Mouse (Mus musculus) MEL (cell line): ENCODE measurements around the gene Dgkb. TPM values are rescaled to one million over a fixed set of nuclear protein-coding genes. Genes with fewer than 3 reads are reported as not detected.

Source experiments
- DNase-seq: peaks from one replicate; pipeline ENCODE4 v3.0.0; 2011; ENCODE audit warnings: low read depth, low spot score
- H3K27ac ChIP-seq: 2 replicates; pipeline ENCODE4 v1.5.1; 2012; ENCODE audit warnings: low read depth, mild to moderate bottlenecking, control low read depth, low read length, moderate library complexity; ENCODE audit not compliant: control insufficient read depth
- H3K27me3 ChIP-seq, 2 experiments: fragments of 150-350 bp in 1 of 2; sonication (generic) in 1 of 2; 2 replicates each; pipeline ENCODE4 v1.6.1; 2012; ENCODE audit warnings: low read length in 2 of 2, mild to moderate bottlenecking in 2 of 2, improper control_type of control experiment in 1 of 2, moderate library complexity in 1 of 2; ENCODE audit not compliant: insufficient read depth in 2 of 2, control insufficient read depth in 1 of 2
- H3K36me3 ChIP-seq, 2 experiments: 2 replicates each; pipeline ENCODE4 v1.6.1; 2012 to 2014; ENCODE audit warnings: low read length in 2 of 2, improper control_type of control experiment in 1 of 2, inconsistent platforms in 1 of 2, mild to moderate bottlenecking in 1 of 2; ENCODE audit not compliant: insufficient read depth in 2 of 2, control insufficient read depth in 1 of 2
- H3K4me1 ChIP-seq, 2 experiments: fragments of 150-350 bp in 1 of 2; sonication (generic) in 1 of 2; 2 replicates each; pipeline ENCODE4 v1.6.1; 2012; ENCODE audit warnings: low read length in 2 of 2, improper control_type of control experiment in 1 of 2, mild to moderate bottlenecking in 1 of 2; ENCODE audit not compliant: insufficient read depth in 2 of 2, control insufficient read depth in 1 of 2
- H3K4me3 ChIP-seq, 2 experiments: fragments of 150-350 bp in 1 of 2; sonication (generic) in 1 of 2; 2 replicates each; pipeline ENCODE4 v1.5.1; 2012; ENCODE audit warnings: low read depth in 2 of 2, low read length in 2 of 2, mild to moderate bottlenecking in 2 of 2, moderate library complexity in 2 of 2, control low read depth in 1 of 2, improper control_type of control experiment in 1 of 2; ENCODE audit not compliant: control insufficient read depth in 1 of 2, insufficient read depth in 1 of 2
- H3K79me2 ChIP-seq: 2 replicates; pipeline ENCODE4 v1.6.1; 2012; ENCODE audit warnings: mild to moderate bottlenecking, low read length, moderate library complexity; ENCODE audit not compliant: control insufficient read depth, poor library complexity, insufficient read depth
- H3K9ac ChIP-seq: 2 replicates; pipeline ENCODE4 v1.6.1; 2012; ENCODE audit warnings: low read depth, mild to moderate bottlenecking, control low read depth, low read length, moderate library complexity; ENCODE audit not compliant: control insufficient read depth, poor library complexity, severe bottlenecking
- H3K9me3 ChIP-seq: fragments of 150-350 bp; sonication (generic); replicated peaks from 2 replicates; pipeline ENCODE4 v1.6.1; 2012; ENCODE audit warnings: mild to moderate bottlenecking, low read length, improper control_type of control experiment, moderate library complexity; ENCODE audit not compliant: insufficient read depth
- BHLHE40 ChIP-seq: IDR thresholded peaks from 2 replicates; pipeline ENCODE4 v1.6.1; 2012; ENCODE audit warnings: low read depth, mild to moderate bottlenecking, inconsistent platforms, low read length, improper control_type of control experiment, borderline replicate concordance
- CHD1 ChIP-seq: IDR thresholded peaks from 2 replicates; pipeline ENCODE4 v1.6.1; 2012; ENCODE audit warnings: low read depth, mild to moderate bottlenecking, inconsistent platforms, low read length, improper control_type of control experiment
- CHD2 ChIP-seq: IDR thresholded peaks from 2 replicates; pipeline ENCODE4 v1.6.1; 2011; ENCODE audit warnings: low read length, improper control_type of control experiment
- CTCF ChIP-seq, 3 experiments: IDR thresholded peaks in 2 of 3; conservative IDR thresholded peaks in 1 of 3; 2 replicates each; pipeline ENCODE4 v1.5.1; 2011 to 2012; ENCODE audit warnings: low read length in 3 of 3, low read depth in 2 of 3, mild to moderate bottlenecking in 2 of 3, improper control_type of control experiment in 1 of 3, inconsistent platforms in 1 of 3, mixed read lengths in 1 of 3, moderate library complexity in 1 of 3; ENCODE audit not compliant: control insufficient read depth in 1 of 3, insufficient read depth in 1 of 3, poor library complexity in 1 of 3, severe bottlenecking in 1 of 3
- E2F4 ChIP-seq: IDR thresholded peaks from 2 replicates; pipeline ENCODE4 v1.6.1; 2011; ENCODE audit warnings: low read depth, low read length, improper control_type of control experiment, borderline replicate concordance
- ELF1 ChIP-seq: IDR thresholded peaks from 2 replicates; pipeline ENCODE4 v1.6.1; 2014; ENCODE audit warnings: low read depth, mild to moderate bottlenecking, inconsistent platforms, low read length, improper control_type of control experiment, moderate library complexity
- EP300 ChIP-seq, 2 experiments: IDR thresholded peaks; 2 replicates each; pipeline ENCODE4 v1.6.1; 2011; ENCODE audit warnings: improper control_type of control experiment in 2 of 2, low read length in 2 of 2, low read depth in 1 of 2, mild to moderate bottlenecking in 1 of 2
- ETS1 ChIP-seq: IDR thresholded peaks from 2 replicates; pipeline ENCODE4 v1.6.1; 2012; ENCODE audit warnings: low read depth, mild to moderate bottlenecking, inconsistent platforms, low read length, improper control_type of control experiment, moderate library complexity
- GABPA ChIP-seq: IDR thresholded peaks from 2 replicates; pipeline ENCODE4 v1.6.1; 2012; ENCODE audit warnings: low read depth, mild to moderate bottlenecking, inconsistent platforms, low read length, improper control_type of control experiment, moderate library complexity
- GATA1 ChIP-seq: IDR thresholded peaks from 2 replicates; pipeline ENCODE4 v1.6.1; 2011; ENCODE audit warnings: low read depth, low read length, improper control_type of control experiment
- HCFC1 ChIP-seq: IDR thresholded peaks from 2 replicates; pipeline ENCODE4 v1.6.1; 2012; ENCODE audit warnings: low read depth, mild to moderate bottlenecking, inconsistent platforms, low read length, improper control_type of control experiment, moderate library complexity
- JUND ChIP-seq: IDR thresholded peaks from 2 replicates; pipeline ENCODE4 v1.6.1; 2011; ENCODE audit warnings: low read depth, mild to moderate bottlenecking, improper control_type of control experiment, low read length
- MAZ ChIP-seq: IDR thresholded peaks from 2 replicates; pipeline ENCODE4 v1.6.1; 2012; ENCODE audit warnings: low read depth, mild to moderate bottlenecking, inconsistent platforms, low read length, improper control_type of control experiment
- MEF2A ChIP-seq: IDR thresholded peaks from 2 replicates; pipeline ENCODE4 v1.6.1; 2014; ENCODE audit warnings: low read depth, mild to moderate bottlenecking, inconsistent platforms, low read length, improper control_type of control experiment; ENCODE audit not compliant: poor library complexity, insufficient replicate concordance, severe bottlenecking; ENCODE audit errors: extremely low read depth
- MYB ChIP-seq: IDR thresholded peaks from 2 replicates; pipeline ENCODE4 v1.6.1; 2011; ENCODE audit warnings: mild to moderate bottlenecking, low read depth, low read length, improper control_type of control experiment
- NELFE ChIP-seq: IDR thresholded peaks from 2 replicates; pipeline ENCODE4 v1.6.1; 2011; ENCODE audit warnings: low read depth, low read length, improper control_type of control experiment
- NRF1 ChIP-seq: IDR thresholded peaks from 2 replicates; pipeline ENCODE4 v1.6.1; 2014; ENCODE audit warnings: low read depth, mild to moderate bottlenecking, inconsistent platforms, low read length, improper control_type of control experiment, moderate library complexity; ENCODE audit not compliant: poor library complexity, insufficient read depth, severe bottlenecking
- POLR2A ChIP-seq, 2 experiments: IDR thresholded peaks; 2 replicates each; pipeline ENCODE4 v1.6.1; 2011 to 2012; ENCODE audit warnings: low read length in 2 of 2, mild to moderate bottlenecking in 2 of 2, control low read depth in 1 of 2, improper control_type of control experiment in 1 of 2, low read depth in 1 of 2, moderate library complexity in 1 of 2; ENCODE audit not compliant: control insufficient read depth in 1 of 2, insufficient read depth in 1 of 2, poor library complexity in 1 of 2
- RCOR1 ChIP-seq: IDR thresholded peaks from 2 replicates; pipeline ENCODE4 v1.6.1; 2012; ENCODE audit warnings: low read depth, mild to moderate bottlenecking, inconsistent platforms, low read length, improper control_type of control experiment
- SIN3A ChIP-seq: IDR thresholded peaks from 2 replicates; pipeline ENCODE4 v1.6.1; 2012; ENCODE audit warnings: low read length, improper control_type of control experiment, inconsistent platforms
- UBTF ChIP-seq: IDR thresholded peaks from 2 replicates; pipeline ENCODE4 v1.6.1; 2012; ENCODE audit warnings: low read depth, mild to moderate bottlenecking, inconsistent platforms, low read length, improper control_type of control experiment, moderate library complexity, borderline replicate concordance; ENCODE audit not compliant: insufficient read depth
- USF1 ChIP-seq: IDR thresholded peaks from 2 replicates; pipeline ENCODE4 v1.6.1; 2014; ENCODE audit warnings: low read depth, mild to moderate bottlenecking, inconsistent platforms, low read length, improper control_type of control experiment, moderate library complexity
- USF2 ChIP-seq, 2 experiments: IDR thresholded peaks; 2 replicates each; pipeline ENCODE4 v1.6.1; 2011 to 2012; ENCODE audit warnings: improper control_type of control experiment in 2 of 2, low read length in 2 of 2, borderline replicate concordance in 1 of 2, inconsistent platforms in 1 of 2, low read depth in 1 of 2, mild to moderate bottlenecking in 1 of 2; ENCODE audit not compliant: insufficient read depth in 1 of 2
- ZKSCAN1 ChIP-seq: IDR thresholded peaks from 2 replicates; pipeline ENCODE4 v1.6.1; 2012; ENCODE audit warnings: low read depth, mild to moderate bottlenecking, inconsistent platforms, low read length, improper control_type of control experiment, moderate library complexity
- ZMIZ1 ChIP-seq: IDR thresholded peaks from 2 replicates; pipeline ENCODE4 v1.6.1; 2012; ENCODE audit warnings: low read depth, mild to moderate bottlenecking, inconsistent platforms, low read length, improper control_type of control experiment, moderate library complexity
- ZNF384 ChIP-seq: IDR thresholded peaks from 2 replicates; pipeline ENCODE4 v1.6.1; 2012; ENCODE audit warnings: low read depth, mild to moderate bottlenecking, inconsistent platforms, low read length, improper control_type of control experiment
- polyA plus RNA-seq, 2 experiments: library from polyadenylated mRNA; stranded (reverse) in 1 of 2; unstranded in 1 of 2; fragments of >175 nt in 1 of 2; fragments of >200 nt in 1 of 2; gene quantifications; 2 replicates each; pipeline versions ENCODE4 v1.2.1 to v1.2.4; 2012; ENCODE audit warnings: low replicate concordance in 2 of 2, low read depth in 1 of 2; ENCODE audit not compliant: insufficient read length in 2 of 2, insufficient read depth in 1 of 2, missing spikeins in 1 of 2
- total RNA-seq: library from RNA; depleted of rRNA; stranded (reverse); fragments of 300-350 nt; gene quantifications from 2 replicates; pipeline ENCODE4 v1.2.3, GENCODE M21; 2012; rRNA removed

Gene Dgkb
- not detected in 2 replicates for total RNA-seq
- not detected for polyA plus RNA-seq

DNA sequence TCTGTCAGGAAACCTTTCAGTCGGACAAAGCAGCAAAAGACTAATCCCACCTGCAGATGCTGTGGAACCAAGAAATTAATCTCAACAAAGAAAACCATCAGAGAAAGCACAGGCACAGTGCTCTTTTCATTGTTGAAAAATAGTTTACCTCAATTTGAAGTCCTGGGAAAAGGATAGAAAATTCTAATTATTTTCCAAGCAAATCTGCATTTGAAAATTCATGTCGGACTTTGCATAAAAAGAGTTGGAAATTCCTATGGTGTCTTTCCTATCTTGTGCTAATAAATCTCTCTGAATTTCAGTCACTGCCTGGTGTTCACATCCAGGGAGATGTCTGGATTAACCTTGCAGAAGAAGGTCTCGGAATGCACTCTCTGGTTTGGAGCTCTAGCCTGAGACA, at the start of gene Dgkb:
Gene Dgkb (plus strand): TSS at position 301 of the 400 bp plus-strand sequence.
- Histone ChIP-seq H3K27ac (no peak within 1 kb of the TSS), H3K79me2 (no peaks in the 10 kb centered on the region), H3K9ac (no peak within 1 kb of the TSS), H3K4me3 (no peak within 1 kb of the TSS), H3K9me3 (no peaks in the 10 kb centered on the region), H3K4me1 (no peaks in the 10 kb centered on the region), H3K36me3 (no peaks in the 10 kb centered on the region), H3K27me3 (no peaks in the 10 kb centered on the region)
- TF ChIP-seq ZNF384 (no peak), USF1 (no peak), RCOR1 (no peak), GATA1 (no peak), USF2 (IDR thresholded peaks at IDR 0.05; ENCODE audit: borderline replicate concordance in 1 of 2, insufficient read depth in 1 of 2, low read depth in 1 of 2, low read length in 2 of 2) (no peak), EP300 (IDR thresholded peaks at IDR 0.05; ENCODE audit: low read depth in 1 of 2, low read length in 2 of 2) (no peak), BHLHE40 (no peak), JUND (no peak), UBTF (no peak), HCFC1 (no peak), ZMIZ1 (no peak), NELFE (no peak), MYB (no peak), SIN3A (no peak), MEF2A (no peak), ELF1 (no peak)
- no peak for DNase-seq

DNA sequence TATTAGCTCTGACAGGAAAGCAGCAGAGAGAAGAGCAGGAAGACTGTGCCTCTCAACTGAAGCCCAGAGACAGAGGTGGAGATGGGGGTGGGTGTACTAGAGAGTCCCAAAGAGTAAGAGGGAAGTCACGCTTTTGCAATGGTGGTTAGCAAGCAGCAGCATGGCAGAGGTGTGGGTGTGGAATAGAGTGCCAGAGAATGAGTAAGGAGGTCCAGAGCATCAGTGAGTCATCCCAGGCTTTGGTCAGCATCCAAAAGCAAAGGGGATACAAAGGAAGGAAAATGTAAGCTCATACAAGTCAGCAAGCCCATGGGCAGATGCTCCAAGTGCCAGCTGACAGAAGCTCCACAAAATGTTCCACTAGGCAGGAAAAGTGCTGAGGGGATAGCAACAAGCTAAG, 47.7 kb upstream of the Dgkb start:
- H3K9me3 ChIP-seq: no peaks in the 10 kb centered on the region
- no peak for TF ChIP-seq GABPA
- TF ChIP-seq CHD1: no peak
- TF ChIP-seq MAZ: no peak
- no peak for TF ChIP-seq CHD2
- no peak for TF ChIP-seq UBTF
- TF ChIP-seq ZKSCAN1: no peak
- TF ChIP-seq ELF1: no peak
- TF ChIP-seq MEF2A: no peak
- no peak for TF ChIP-seq POLR2A (IDR thresholded peaks at IDR 0.05; ENCODE audit: control insufficient read depth in 1 of 2, insufficient read depth in 1 of 2, low read depth in 1 of 2, low read length in 2 of 2, poor library complexity in 1 of 2)
- no peak for TF ChIP-seq E2F4
- TF ChIP-seq NRF1: no peak
- no peak for TF ChIP-seq ETS1
- no peak for TF ChIP-seq JUND
- TF ChIP-seq CTCF (IDR thresholded peaks at IDR 0.05 in 2 of 3, conservative IDR thresholded peaks at IDR 0.05 in 1 of 3; ENCODE audit: control insufficient read depth in 1 of 3, insufficient read depth in 1 of 3, low read depth in 2 of 3, low read length in 3 of 3, poor library complexity in 1 of 3, severe bottlenecking in 1 of 3): no peak
- TF ChIP-seq, all 39 proteins: peak for 0
- H3K27ac ChIP-seq: no peak overlapping the region
- no peak overlapping the region for H3K9ac ChIP-seq
- H3K36me3 ChIP-seq: no peaks in the 10 kb centered on the region
- H3K4me3 ChIP-seq: no peak overlapping the region
- H3K27me3 ChIP-seq: no peaks in the 10 kb centered on the region
- H3K79me2 ChIP-seq: no peaks in the 10 kb centered on the region
- no peak for DNase-seq
- no peaks in the 10 kb centered on the region for H3K4me1 ChIP-seq
